Mouse (Mus musculus): ENCODE results near the gene Gm21188. TPM values are rescaled to one million over a fixed set of nuclear protein-coding genes. Genes with fewer than 3 reads are reported as not detected.

Gene Gm21188
- polyA plus RNA-seq (2021; fragmentation: Nextera tagmentation) = 0.13 TPM in 1 of 2 replicates, not detected in the other
- long read RNA-seq, experiment 1 = 0 reads
- long read RNA-seq, experiment 2 = 0 reads

DNA sequence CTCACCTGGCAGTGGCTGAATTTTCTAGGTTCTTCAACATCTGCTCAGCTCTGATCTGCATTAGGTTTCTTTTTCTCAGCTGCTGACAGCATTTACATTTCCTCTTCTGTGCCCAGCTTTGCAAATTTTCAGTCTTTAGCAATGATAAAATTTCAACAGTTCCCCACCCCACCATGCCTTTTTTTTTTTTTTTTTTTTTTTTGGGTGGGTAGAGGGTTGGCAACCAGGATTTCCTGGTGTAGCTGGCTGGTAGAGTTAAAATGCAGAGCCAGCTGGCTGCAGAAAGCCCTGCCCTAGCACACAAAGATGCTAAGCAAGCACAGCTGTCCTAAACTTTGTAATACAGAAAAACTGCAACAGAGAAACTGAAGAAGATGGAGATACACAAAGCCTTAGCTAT, at the start of gene Gm21188:
TSS of gene Gm21188 (minus strand) at position 110 of the 400 bp plus-strand sequence.

DNA sequence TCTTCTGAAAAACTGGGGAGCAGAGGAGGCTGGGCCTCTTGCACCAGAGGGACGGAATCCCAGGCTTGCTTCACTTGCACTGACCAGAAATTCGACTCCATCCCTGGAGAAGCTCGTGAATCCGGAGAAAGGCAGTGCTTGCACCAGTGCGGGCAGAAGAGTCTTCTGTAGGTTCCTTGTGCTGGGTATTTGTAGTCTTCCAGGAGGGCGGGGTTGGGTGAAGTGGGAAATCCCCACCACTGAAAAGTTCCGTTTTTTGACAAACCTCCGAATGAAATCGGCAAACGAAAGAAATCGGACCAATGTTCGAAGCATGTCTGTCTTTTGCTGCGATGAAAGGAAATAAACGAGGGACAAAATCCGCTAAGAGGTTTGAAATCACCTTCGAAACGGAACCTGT, 25.1 kb downstream of the Gm21188 start, which contains the start of gene Gm36079:
TSS of gene Gm36079 (minus strand) at position 101 of the 400 bp plus-strand sequence.

Other genes with a start within 250 kb of the Gm21188 start
- gene AF067063, start 222.0 kb downstream of the Gm21188 start, polyA plus RNA-seq (2021; fragmentation: Nextera tagmentation) = not detected in 2 replicates
- gene D13Ertd608e, start 216.2 kb downstream of the Gm21188 start, polyA plus RNA-seq (2021; fragmentation: Nextera tagmentation) = not detected in 2 replicates
- gene Tcstv1, start 157.4 kb downstream of the Gm21188 start, polyA plus RNA-seq (2021; fragmentation: Nextera tagmentation) = not detected in 2 replicates
- not detected in 2 replicates for gene Gm21761, start 122.9 kb downstream of the Gm21188 start, polyA plus RNA-seq (2021; fragmentation: Nextera tagmentation)
- not detected in 2 replicates for gene B020031M17Rik, start 101.4 kb downstream of the Gm21188 start, polyA plus RNA-seq (2021; fragmentation: Nextera tagmentation)
- gene Gm36079, start 25.2 kb downstream of the Gm21188 start, polyA plus RNA-seq (2021; fragmentation: Nextera tagmentation) = not detected in 2 replicates
- not detected in 2 replicates for gene Gm20767, start 88.1 kb upstream of the Gm21188 start, polyA plus RNA-seq (2021; fragmentation: Nextera tagmentation)
- gene Gm21818, start 120.2 kb upstream of the Gm21188 start, polyA plus RNA-seq (2021; fragmentation: Nextera tagmentation) = not detected in 2 replicates
- gene Gm21762, start 163.8 kb upstream of the Gm21188 start, polyA plus RNA-seq (2021; fragmentation: Nextera tagmentation) = not detected in 2 replicates
- not detected in 2 replicates for gene Gm21731, start 186.9 kb upstream of the Gm21188 start, polyA plus RNA-seq (2021; fragmentation: Nextera tagmentation)
- not detected in 2 replicates for gene AF067061, start 210.9 kb upstream of the Gm21188 start, polyA plus RNA-seq (2021; fragmentation: Nextera tagmentation)
- gene BC147527, start 248.2 kb upstream of the Gm21188 start, polyA plus RNA-seq (2021; fragmentation: Nextera tagmentation) = 0.09 and 0.14 TPM in 2 replicates

All from layer of hippocampus, adult 6 months (tissue).